Mouse (Mus musculus): Measurements from ENCODE around the gene Ctnna3. TPM values are rescaled to one million over a fixed set of nuclear protein-coding genes. Genes with fewer than 3 reads are reported as not detected.

Ctnna3 gene
- polyA plus RNA-seq, 1 experiment from 2014 or later: 0.26 TPM

DNA sequence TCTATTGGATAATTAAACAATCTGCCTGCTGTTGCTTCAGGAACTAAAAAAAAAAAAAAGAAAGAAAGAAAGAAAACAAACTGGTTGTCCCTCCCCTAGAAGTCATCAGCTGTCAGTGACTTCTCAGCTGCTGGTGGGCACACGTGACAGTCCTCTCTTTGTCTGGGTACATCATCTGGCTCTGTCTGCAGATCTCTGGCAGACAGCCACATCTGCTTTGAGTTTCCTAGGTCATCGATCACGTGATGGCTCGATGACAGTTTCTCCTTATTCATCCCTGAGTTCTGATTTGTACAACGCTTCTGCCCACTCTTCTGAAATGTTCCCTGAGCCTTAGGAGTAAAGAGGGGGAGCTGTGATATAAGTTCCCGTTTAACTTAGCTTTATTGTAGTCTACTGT is 352.1 kb downstream of the Ctnna3 start:
- no peak overlapping the region for H3K27ac ChIP-seq
- H3K27me3 ChIP-seq: no peaks in the 10 kb centered on the region
- 77% methylated on average over 6 of the region's 6 CpGs for WGBS
- no peaks in the 10 kb centered on the region for H3K9me3 ChIP-seq (replicated peaks)
- ATAC-seq: no peak
- H3K9ac ChIP-seq: no peak overlapping the region
- H3K4me1 ChIP-seq: no peaks in the 10 kb centered on the region
- no peaks in the 10 kb centered on the region for H3K36me3 ChIP-seq (ENCODE audit: poor library complexity, severe bottlenecking)
- no peak overlapping the region for H3K4me2 ChIP-seq
- H3K4me3 ChIP-seq: no peak overlapping the region

DNA sequence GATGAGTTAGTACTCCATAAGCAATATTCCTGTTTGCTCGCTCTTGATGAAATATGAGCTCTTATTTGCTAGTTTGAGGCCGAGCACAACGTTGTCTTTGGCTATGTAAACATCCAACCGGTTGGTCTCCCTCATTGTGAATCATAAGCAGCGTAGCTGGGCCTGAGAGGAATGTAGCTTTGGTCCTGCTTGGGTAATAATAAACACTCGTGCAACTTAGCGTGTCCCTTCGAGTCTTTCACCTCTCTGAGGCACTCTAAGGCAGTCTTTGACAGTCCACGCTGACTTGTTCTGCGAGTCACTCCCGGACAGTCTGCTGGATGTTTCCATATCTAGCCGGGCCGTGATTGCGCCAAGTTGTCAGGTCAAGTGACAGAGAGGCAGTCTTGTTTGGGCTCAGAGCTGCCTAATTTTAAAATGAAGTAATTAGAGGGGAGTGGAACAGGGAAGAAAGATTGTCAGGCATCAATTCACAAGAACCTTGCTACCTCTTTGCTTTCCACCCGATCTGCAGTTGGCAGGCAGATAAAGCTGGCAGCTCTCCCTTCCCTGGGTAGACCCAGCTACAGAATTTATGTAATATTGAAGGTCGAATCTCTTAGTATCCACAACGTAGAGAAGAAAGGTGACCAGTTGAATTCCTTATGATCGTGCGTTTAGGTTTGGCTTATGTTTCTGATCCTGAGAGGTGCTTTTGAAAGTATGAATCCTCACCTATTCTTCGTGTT is 355.1 kb downstream of the Ctnna3 start:
- Histone ChIP-seq H3K9me3 (replicated peaks) (no peaks in the 10 kb centered on the region), H3K9ac (no peak overlapping the region), H3K4me1 (no peaks in the 10 kb centered on the region), H3K27ac (no peak overlapping the region), H3K27me3 (no peaks in the 10 kb centered on the region), H3K4me3 (no peak overlapping the region), H3K36me3 (ENCODE audit: poor library complexity, severe bottlenecking) (no peaks in the 10 kb centered on the region), H3K4me2 (no peak overlapping the region)
- 90% methylated on average over 20 of the region's 20 CpGs for WGBS
- no peak for ATAC-seq

DNA sequence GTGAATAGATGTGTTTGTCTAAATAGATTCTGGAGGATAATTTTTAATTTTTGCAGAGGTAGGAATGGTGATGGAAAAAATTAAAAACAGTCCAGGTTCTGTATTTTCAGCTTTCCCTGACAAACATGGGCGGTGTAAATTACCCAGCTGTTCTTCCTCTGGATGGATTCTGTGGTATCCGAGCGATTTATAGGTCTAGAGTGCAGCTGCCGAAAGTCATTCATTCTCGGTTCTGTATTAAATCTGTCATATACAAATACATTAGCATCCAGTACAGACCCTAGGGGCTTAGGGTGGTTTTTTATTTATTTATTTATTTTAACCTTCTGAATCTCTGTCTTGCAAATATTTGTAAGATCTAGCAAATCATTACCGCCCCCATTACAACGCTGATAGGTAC is 356.5 kb downstream of the Ctnna3 start:
- 93% methylated on average over 7 of the region's 7 CpGs for WGBS

DNA sequence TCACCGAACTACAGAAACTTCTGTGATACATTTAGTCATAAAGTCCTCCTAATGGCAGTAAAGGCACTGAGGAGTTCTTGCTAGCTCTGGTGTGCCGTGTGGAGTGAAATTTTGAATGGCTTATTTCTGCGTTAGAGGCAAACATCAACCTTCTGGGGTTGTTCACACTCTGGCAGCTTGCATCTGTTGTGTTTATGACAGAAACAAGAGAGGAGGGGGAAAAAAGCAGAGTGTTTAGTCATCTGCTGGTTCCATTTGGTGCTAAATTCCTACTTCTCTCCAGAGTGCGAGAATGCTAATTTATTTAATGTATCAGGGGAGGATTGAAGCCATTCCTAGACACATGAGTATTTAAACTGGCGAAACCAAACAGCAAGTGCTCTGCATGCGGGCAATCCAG is 374.0 kb downstream of the Ctnna3 start:
- Histone ChIP-seq H3K36me3 (ENCODE audit: poor library complexity, severe bottlenecking) (no peaks in the 10 kb centered on the region), H3K9ac (no peak overlapping the region), H3K27ac (no peak overlapping the region), H3K4me3 (no peak overlapping the region), H3K27me3 (no peaks in the 10 kb centered on the region), H3K9me3 (replicated peaks) (no peaks in the 10 kb centered on the region), H3K4me2 (no peak overlapping the region), H3K4me1 (no peaks in the 10 kb centered on the region)
- ATAC-seq: peak; percentile 85
- 80% methylated on average over 6 of the region's 6 CpGs for WGBS

More for the DNA sequence above, 356.5 kb downstream of the Ctnna3 start:
- Histone ChIP-seq H3K36me3 (ENCODE audit: poor library complexity, severe bottlenecking) (no peaks in the 10 kb centered on the region), H3K27ac (no peak overlapping the region), H3K9me3 (replicated peaks) (no peaks in the 10 kb centered on the region), H3K27me3 (no peaks in the 10 kb centered on the region), H3K4me3 (no peak overlapping the region), H3K4me1 (no peaks in the 10 kb centered on the region), H3K4me2 (no peak overlapping the region), H3K9ac (no peak overlapping the region)
- no peak for ATAC-seq

DNA sequence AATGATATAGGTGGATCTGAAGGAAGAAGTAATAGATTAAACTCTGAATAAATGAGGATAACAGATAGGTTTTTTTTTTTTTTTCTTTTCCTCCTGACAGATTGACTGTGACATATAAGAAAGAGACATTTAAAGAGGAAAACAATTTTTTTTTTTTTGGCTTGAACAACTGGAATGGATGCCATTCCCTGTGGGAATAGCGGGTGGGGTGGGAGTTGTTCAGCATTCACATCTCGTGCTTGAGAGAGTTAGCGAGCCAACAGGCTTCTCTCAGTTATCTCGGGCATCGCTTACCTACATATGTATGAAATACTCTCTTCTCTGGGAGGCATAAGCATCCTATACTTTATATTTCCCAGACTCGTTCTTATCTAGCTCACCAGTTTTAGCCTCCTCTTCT is 375.7 kb downstream of the Ctnna3 start:
- WGBS: 92% methylated on average over 6 of the region's 6 CpGs
- Histone ChIP-seq H3K4me3 (no peak overlapping the region), H3K27ac (no peak overlapping the region)

DNA sequence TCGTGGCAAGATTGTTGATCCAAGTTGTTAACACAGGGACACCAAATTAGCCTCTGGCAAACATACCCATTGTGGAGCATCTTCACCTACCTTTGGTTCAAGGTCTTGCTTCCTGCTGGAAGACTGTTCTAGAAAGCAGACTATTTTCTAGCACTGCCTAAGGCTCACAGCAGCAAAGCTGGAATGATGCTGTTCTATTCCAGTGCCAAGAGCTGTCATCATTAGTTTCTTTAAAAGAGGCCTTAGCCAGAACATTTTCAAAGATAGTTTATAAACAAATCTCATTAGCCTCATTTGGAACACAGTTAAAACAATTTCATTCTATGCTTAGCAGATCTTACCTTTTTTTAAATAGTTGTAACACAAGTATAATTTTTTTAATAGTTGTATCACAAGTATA is 376.4 kb downstream of the Ctnna3 start:
- WGBS: 89% methylated on average over 1 of the region's 1 CpGs
- H3K36me3 ChIP-seq (ENCODE audit: poor library complexity, severe bottlenecking): no peaks in the 10 kb centered on the region
- ATAC-seq: no peak

More for the DNA sequence above, 375.7 kb downstream of the Ctnna3 start:
- H3K9me3 ChIP-seq (replicated peaks): no peaks in the 10 kb centered on the region
- H3K9ac ChIP-seq: no peak overlapping the region
- ATAC-seq: no peak
- no peak overlapping the region for H3K4me2 ChIP-seq
- H3K27me3 ChIP-seq: no peaks in the 10 kb centered on the region
- no peaks in the 10 kb centered on the region for H3K36me3 ChIP-seq (ENCODE audit: poor library complexity, severe bottlenecking)
- H3K4me1 ChIP-seq: peaks cover 3% of the 10 kb centered on the region; the same call in 1 of the 2 replicates

DNA sequence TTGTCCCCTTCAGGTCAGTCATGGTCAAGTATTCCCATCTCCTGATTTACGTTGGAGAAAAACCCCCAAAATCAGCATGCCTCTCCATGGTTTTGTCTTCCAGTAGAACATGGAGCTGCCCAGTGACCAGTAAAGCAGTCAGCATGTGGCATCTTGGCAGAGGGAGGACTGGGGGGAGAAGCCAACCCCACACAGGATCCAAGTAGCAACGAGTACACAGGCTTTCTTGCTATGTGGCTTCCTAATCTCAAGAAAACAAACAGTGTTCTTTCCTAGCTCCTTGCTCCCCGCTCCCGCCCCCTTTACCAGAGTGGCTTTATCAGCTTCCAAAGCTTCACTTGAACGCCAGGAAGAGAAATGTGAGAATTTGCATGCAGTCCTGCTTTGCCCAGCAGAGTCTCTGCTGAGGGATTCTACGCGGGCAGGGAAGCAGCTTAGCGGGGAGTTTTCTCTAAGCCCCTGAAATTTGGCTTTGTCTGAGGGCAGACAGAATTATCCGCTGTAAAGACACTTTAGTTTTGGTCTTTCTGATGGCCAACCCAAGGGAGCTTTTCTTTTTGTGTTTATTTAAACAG is 380.2 kb downstream of the Ctnna3 start:
- WGBS: 15% methylated on average over 9 of the region's 9 CpGs

More for the DNA sequence above, 376.4 kb downstream of the Ctnna3 start:
- no peak overlapping the region for H3K27ac ChIP-seq
- no peak overlapping the region for H3K9ac ChIP-seq
- H3K4me3 ChIP-seq: no peak overlapping the region
- no peaks in the 10 kb centered on the region for H3K27me3 ChIP-seq
- peaks cover 3% of the 10 kb centered on the region; the same call in 1 of the 2 replicates for H3K4me1 ChIP-seq
- H3K9me3 ChIP-seq (replicated peaks): no peaks in the 10 kb centered on the region
- no peak overlapping the region for H3K4me2 ChIP-seq

DNA sequence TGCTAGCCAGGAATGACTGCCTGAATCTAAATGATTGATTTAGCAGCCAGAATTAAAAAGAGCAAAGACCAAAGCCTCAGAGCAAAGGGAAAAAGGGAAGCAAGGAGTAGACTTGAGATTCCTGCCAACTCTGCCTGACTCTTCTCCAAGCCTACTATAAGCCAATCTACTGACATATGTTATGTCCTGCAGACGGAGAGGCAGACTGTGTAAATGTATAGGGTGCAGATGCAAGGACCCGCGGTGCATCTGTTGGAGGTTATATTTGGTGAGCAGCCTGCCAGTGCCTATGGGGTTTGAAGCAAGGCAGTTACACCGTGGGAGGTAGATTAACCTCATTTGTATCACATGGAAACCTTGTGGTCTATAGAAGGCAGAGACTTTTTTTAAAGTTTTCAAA is 409.1 kb downstream of the Ctnna3 start:
- Histone ChIP-seq H3K27me3 (no peaks in the 10 kb centered on the region), H3K9me3 (replicated peaks) (no peaks in the 10 kb centered on the region), H3K27ac (no peak overlapping the region), H3K9ac (no peak overlapping the region), H3K4me3 (no peak overlapping the region), H3K36me3 (ENCODE audit: poor library complexity, severe bottlenecking) (no peaks in the 10 kb centered on the region), H3K4me1 (no peaks in the 10 kb centered on the region), H3K4me2 (no peak overlapping the region)
- peak; percentile 74 for ATAC-seq
- 76% methylated on average over 4 of the region's 4 CpGs for WGBS

More for the DNA sequence above, 380.2 kb downstream of the Ctnna3 start:
- H3K4me1 ChIP-seq: peaks cover 3% of the 10 kb centered on the region; the same call in 1 of the 2 replicates
- H3K9me3 ChIP-seq (replicated peaks): no peaks in the 10 kb centered on the region
- H3K4me2 ChIP-seq: no peak overlapping the region
- no peak overlapping the region for H3K4me3 ChIP-seq
- H3K36me3 ChIP-seq (ENCODE audit: poor library complexity, severe bottlenecking): no peaks in the 10 kb centered on the region
- no peak overlapping the region for H3K27ac ChIP-seq
- H3K27me3 ChIP-seq: no peaks in the 10 kb centered on the region
- ATAC-seq: no peak
- H3K9ac ChIP-seq: no peak overlapping the region

DNA sequence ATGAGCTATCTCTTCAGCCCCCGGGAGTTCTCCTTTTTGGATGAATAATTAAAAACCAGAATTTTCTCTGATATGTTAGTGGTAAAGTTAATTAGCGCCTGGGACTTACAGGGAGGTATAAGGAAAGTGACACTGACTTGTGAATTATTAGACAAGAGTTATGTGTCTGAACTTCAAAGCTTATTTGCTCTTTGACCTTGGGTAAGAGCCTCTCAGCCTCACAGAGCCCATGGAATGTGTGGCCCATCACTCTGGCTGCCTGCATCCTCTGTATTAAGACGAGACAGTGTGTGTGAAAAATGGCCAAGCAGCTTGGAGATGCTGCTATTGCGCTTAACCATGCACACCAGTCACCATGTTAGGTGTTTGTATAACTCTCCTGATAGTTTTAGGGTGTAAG is 422.0 kb downstream of the Ctnna3 start:
- WGBS: 85% methylated on average over 4 of the region's 4 CpGs
- ATAC-seq: no peak
- Histone ChIP-seq H3K4me3 (no peak overlapping the region), H3K36me3 (ENCODE audit: poor library complexity, severe bottlenecking) (no peaks in the 10 kb centered on the region), H3K27me3 (no peaks in the 10 kb centered on the region), H3K4me1 (no peaks in the 10 kb centered on the region), H3K27ac (no peak overlapping the region), H3K9ac (no peak overlapping the region), H3K9me3 (replicated peaks) (no peaks in the 10 kb centered on the region), H3K4me2 (no peak overlapping the region)

DNA sequence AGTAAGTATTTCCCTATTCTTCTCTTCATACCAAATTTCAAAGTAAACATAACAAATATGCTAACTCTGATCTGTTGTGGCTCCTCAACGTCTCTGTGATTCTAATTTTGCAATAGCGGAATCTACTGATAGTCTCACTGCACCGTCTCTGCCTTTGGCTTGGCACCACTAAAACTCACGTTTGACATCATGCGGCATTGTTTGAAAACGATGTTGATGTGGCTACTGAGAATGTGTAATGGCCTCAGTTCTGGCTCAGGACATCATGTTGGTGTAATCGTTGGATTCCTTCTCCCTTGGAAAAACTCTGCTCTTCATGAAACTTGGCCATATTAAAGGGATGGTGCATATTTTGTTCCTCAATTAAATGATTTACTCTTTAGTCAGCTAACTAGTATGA is 439.2 kb downstream of the Ctnna3 start:
- 87% methylated on average over 7 of the region's 7 CpGs for WGBS
- ATAC-seq: no peak
- no peak overlapping the region for H3K4me2 ChIP-seq
- no peaks in the 10 kb centered on the region for H3K27me3 ChIP-seq
- no peaks in the 10 kb centered on the region for H3K4me1 ChIP-seq
- H3K36me3 ChIP-seq (ENCODE audit: poor library complexity, severe bottlenecking): no peaks in the 10 kb centered on the region
- no peak overlapping the region for H3K27ac ChIP-seq
- H3K4me3 ChIP-seq: no peak overlapping the region
- H3K9me3 ChIP-seq (replicated peaks): no peaks in the 10 kb centered on the region
- no peak overlapping the region for H3K9ac ChIP-seq

DNA sequence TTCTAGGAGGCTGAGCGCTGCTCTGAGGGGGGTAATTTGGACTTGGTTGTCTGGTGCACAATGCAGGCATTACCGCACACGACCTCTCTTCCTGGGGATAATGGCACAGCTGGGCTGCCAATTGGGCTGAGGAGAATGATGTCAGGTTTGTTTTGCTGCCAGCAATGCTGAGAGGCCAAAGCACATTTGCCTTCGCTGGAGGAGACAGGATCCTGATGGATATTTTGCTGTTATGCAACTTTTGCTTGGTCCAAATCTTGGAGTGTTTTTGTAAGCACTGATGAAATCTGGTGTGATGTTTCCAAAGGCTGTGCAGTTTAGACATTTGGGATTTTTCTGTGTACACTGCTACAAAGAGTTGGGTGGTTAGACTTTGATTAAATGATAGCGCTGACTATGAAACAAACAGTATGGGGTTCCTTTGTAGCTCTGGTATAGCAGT is 450.6 kb downstream of the Ctnna3 start:
- peak; percentile 84 for ATAC-seq

DNA sequence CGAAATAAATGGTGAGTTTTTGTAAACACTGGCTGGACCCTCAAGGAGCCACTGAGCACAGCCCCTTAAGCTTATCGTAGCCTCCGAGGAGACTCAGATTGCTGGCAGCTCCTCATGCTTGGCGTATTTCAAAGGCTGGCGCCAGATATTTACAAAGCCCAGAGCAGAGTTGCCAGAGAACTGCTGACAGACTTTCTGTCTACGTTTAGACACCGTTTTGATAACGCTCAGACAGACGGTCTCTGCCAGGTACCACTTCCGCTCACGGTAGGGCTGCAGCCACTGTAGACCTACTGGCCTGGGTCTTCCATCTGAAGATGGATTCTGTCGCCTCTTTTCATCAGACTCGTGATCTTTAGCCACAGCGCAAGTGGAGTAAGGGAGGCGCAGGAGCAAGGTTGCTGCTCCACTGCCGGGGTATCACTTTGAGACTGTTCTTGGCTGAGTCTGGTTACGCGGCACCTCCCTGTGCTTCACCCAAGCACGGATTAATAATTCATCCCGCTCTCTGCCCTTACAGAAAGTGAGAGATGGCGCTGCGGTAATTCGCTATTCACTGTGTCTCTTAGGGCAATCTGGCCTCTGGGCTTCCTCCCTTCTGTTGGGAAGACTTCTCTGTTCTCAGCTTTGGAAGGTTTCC is 456.7 kb downstream of the Ctnna3 start:
- Histone ChIP-seq H3K4me2 (no peak overlapping the region), H3K4me3 (no peak overlapping the region), H3K36me3 (ENCODE audit: poor library complexity, severe bottlenecking) (no peaks in the 10 kb centered on the region), H3K27me3 (no peaks in the 10 kb centered on the region), H3K9ac (no peak overlapping the region), H3K9me3 (replicated peaks) (no peaks in the 10 kb centered on the region), H3K4me1 (no peaks in the 10 kb centered on the region), H3K27ac (no peak overlapping the region)
- peak; percentile 24; the same call in 1 of the 2 replicates for ATAC-seq
- 88% methylated on average over 23 of the region's 23 CpGs for WGBS

More for the DNA sequence above, 450.6 kb downstream of the Ctnna3 start:
- H3K4me2 ChIP-seq: no peak overlapping the region
- H3K36me3 ChIP-seq (ENCODE audit: poor library complexity, severe bottlenecking): no peaks in the 10 kb centered on the region
- H3K4me1 ChIP-seq: 0 out of 2 replicates have a peak, but pooled peaks cover 7% of the 10 kb centered on the region
- no peaks in the 10 kb centered on the region for H3K27me3 ChIP-seq
- H3K9me3 ChIP-seq (replicated peaks): no peaks in the 10 kb centered on the region
- H3K4me3 ChIP-seq: no peak overlapping the region
- 47% methylated on average over 5 of the region's 5 CpGs for WGBS
- no peak overlapping the region for H3K27ac ChIP-seq
- H3K9ac ChIP-seq: no peak overlapping the region
